Mouse (Mus musculus) liver, adult 2 months (tissue): ENCODE results near the gene Phf5a.

Experiments
- CTCF ChIP-seq: fragments of 200-500 bp; IDR thresholded peaks from 2 replicates; pipeline ENCODE4 v1.5.1; 2011; ENCODE audit warnings: low read depth, low read length, control low read depth
- POLR2A ChIP-seq: fragments of 200-500 bp; IDR thresholded peaks from 2 replicates; pipeline ENCODE4 v1.6.1; 2011; ENCODE audit warnings: low read length, control low read depth; ENCODE audit not compliant: insufficient read depth; ENCODE audit errors: extremely low read depth

DNA sequence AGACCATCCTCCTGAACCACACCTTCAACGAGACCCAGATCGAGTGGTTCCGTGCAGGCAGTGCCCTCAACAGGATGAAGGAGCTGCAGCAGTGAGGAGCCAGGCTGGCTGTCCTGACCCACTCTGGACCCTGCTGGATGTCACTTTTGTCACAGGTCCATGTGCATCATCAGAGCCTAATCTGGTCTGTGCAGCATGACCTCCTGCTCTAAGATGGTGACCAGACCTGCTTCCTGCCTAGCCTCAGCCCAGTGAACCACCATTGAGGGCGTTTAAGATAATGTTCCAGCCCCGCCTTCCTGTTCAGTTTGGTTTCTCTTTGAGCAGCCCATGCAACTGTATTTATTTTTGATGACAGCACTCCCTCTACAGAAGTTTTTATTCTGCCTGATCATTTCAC lies 43.0 kb upstream of the Phf5a start:
- TF ChIP-seq POLR2A (no peak), CTCF (no peak)
